Mouse (Mus musculus): Measurements from ENCODE around the gene Sugp2.

- TF ChIP-seq EP300 (IDR thresholded peaks at IDR 0.05; ENCODE audit: insufficient read depth, low read depth, low read length) (no peak), CTCF (IDR thresholded peaks at IDR 0.05; ENCODE audit: low read depth, low read length) (no peak), POLR2A (IDR thresholded peaks at IDR 0.05; ENCODE audit: insufficient read depth, low read length) (no peak)
Measured at GRCm38 (mm10) chr8:70188707-70189106, 45.3 kb upstream of the Sugp2 start.

All from ES-Bruce4 (cell line).